Mouse (Mus musculus): ENCODE data around the gene Ago4.

DNA sequence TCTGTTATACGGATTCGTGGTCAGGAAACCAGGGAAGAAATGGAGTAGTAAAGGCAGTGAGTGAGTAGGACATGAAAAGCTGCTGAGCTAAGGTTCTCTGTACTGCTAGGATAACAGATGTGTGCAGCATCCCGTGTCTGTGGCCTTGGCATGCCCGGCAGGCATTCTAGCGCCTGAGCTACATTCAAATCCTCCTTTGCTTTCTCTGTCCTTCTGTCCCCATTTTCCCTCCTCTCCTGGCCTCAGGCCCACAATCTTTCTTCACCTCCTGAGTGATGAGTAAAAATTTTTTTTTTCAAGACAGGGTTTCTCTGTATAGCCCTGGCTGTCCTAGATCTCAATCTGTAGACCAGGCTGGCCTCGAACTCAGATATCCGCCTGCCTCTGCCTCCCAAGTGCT is 18.9 kb upstream of the Ago4 start:
- TF ChIP-seq POLR2A (IDR thresholded peaks at IDR 0.05; ENCODE audit: borderline replicate concordance, extremely low read depth, low read depth, low read length) = no peak
- TF ChIP-seq CTCF (IDR thresholded peaks at IDR 0.05; ENCODE audit: insufficient read depth, low read length) = no peak

Measured in lung, adult 2 months (tissue).